Mouse (Mus musculus) testis, adult 10 weeks (tissue): ENCODE measurements around the gene Gm26920. TPM values are rescaled to one million over a fixed set of nuclear protein-coding genes. Genes with fewer than 3 reads are reported as not detected.

Experiments
- polyA plus RNA-seq: library from polyadenylated mRNA; stranded (reverse); fragments of 350-450 nt; fragmentation: Illumina TruSeq; extraction: RNeasy Lipid Tissue Mini Kit (QIAGEN cat#74804); gene quantifications from one replicate; pipeline ENCODE4 v1.2.3, GENCODE M21; 2014; ENCODE audit warnings: low read depth, low replicate concordance

Gene Gm26920
- polyA plus RNA-seq = 0.41 TPM

DNA sequence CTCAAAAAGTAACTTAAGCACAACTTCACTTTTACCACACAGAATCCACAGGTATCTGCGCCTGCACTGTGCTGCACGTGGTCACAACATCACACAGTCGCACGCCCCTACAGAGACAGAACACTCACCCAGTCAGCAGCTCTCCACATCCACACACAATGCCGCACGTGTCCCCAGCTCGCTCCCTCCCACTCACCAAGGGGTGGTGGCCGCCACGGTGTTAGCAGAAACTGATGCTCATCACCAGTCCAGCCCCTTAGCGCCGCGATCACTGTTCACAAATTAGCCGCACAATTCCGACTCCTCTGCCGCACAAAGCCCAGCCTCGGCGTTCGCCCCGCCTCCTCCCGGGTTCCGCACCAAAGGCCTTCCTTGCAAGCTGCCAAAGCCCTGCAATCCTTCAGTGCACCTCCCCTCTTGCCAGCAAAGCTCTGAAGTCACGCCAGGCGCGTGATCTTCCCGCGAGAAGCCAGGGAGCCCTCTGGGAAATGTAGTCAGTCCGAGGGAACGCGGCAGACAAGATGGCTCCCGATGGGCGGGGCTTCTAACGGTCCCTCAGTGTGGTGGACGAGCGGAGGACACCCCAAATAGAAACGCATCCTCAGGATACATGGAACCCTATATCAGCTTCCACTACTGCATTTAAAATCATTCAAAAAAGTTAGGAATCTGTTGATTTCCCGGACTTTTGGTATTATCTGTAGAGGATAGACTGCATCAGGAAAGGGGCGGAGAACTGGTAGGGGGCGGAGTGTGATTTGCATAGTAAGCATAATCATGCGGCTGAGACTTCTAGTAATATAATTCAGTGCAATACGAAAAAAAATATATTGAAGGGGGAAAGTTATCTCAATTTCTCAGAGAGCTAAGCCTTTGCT, at the start of gene Gm26920, which contains the start of gene Zfp566:
Gene Gm26920, minus strand, starts transcription at position 319 of the 878 bp plus-strand sequence.
Gene Zfp566, minus strand, starts transcription at position 436 of the 878 bp plus-strand sequence.

GRCm38 (mm10) chr7:30121308-30122187, 31.3 kb upstream of the Gm26920 start, which contains the start of gene Zfp382:
Zfp382 (plus strand) TSS chr7:30121942.

DNA sequence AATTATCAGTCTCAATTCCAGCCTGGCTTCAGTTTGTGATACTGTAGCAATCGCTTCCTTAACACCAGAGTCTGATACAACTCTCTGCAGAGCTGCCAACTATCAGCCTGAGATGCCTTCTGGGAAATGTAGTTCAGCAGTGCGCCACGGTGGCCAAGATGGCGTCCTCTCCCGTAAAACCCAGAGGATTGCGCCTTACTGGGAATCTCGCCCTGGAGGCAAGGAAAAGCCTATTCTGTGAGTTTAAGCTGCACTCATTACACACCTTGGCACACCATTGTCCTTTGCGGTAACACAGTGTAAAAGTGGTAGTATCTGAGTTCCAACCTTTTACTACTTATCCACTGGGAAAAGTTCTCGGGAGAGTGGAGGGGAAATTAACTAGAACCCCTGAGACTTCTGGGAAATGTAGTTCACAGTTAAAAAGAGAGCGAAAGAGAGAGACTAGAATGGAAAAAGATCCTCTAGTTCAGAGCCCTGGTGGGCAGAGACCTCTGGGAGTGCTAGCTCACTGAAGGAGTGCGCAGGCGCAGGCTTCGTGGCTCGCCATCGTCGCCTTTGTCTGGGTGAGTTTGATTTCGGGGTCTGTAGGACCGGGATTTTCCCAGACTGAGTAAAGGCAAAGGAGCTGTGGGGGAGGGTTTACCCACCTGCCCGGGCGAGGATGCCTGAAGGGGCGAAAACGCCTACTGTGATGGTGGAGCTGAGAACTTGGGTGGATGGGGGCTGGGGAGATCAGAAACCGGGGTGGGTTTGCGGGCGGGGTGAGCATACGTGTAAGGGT, 4.6 kb upstream of the Gm26920 start, which contains the start of gene Zfp260:
Gene Zfp260, plus strand, starts transcription at position 132 of the 784 bp plus-strand sequence.

GRCm38 (mm10) chr7:30072146-30073028, 17.8 kb downstream of the Gm26920 start, which contains the start of gene Zfp82:
Zfp82 (minus strand) TSS chr7:30072900.

DNA sequence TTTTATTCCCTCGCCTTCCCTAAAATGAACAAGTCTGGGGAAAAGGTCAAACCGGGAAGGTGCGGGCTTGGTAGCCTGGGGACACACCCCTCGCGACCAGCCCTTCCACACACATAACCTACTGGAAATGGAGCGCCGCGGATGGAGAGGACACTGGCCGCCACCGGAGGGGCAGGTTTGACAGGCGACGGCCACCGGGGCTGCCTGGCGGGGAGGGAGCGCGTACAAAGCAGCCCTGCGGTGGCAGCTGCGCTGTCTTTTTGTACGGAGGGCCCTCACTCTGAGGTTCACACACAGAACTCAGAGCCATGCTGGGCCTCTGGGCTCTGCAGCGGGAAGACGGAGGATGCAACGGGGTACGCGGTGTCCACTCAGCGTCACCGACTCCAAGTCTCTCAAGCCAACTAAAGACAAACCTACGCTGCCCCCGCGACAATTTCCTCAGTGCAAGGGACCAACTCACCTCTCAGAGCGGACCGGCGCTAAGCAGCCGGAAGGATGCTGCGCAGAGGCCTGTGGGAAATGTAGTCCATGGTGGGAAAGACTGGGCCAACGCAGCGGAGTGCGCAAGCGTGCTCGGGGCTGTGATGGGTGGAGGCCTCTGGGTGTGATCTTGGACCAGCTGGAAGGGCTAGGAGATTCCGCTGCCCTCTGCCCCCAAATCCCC, 39.2 kb downstream of the Gm26920 start, which contains the start of gene Zfp14:
Gene Zfp14, minus strand, starts transcription at position 499 of the 667 bp plus-strand sequence.

Other genes starting within 250 kb of the Gm26920 start
- gene Zfp940, start 236.7 kb downstream of the Gm26920 start, polyA plus RNA-seq = 4.0 TPM
- 5.7 TPM for gene Zfp420, start 230.4 kb downstream of the Gm26920 start, polyA plus RNA-seq
- gene Zfp27, start 183.8 kb downstream of the Gm26920 start, polyA plus RNA-seq = 3.7 TPM
- gene Zfp383, start 182.2 kb downstream of the Gm26920 start, polyA plus RNA-seq = 4.6 TPM
- 1.8 TPM for gene Zfp74, start 136.3 kb downstream of the Gm26920 start, polyA plus RNA-seq
- gene Zfp568, start 106.5 kb downstream of the Gm26920 start, polyA plus RNA-seq = 3.3 TPM
- gene Zfp14, start 39.0 kb downstream of the Gm26920 start, polyA plus RNA-seq = 2.4 TPM
- gene Zfp82, start 17.5 kb downstream of the Gm26920 start, polyA plus RNA-seq = 2.5 TPM
- gene Zfp566, start 117 bp upstream of the Gm26920 start, polyA plus RNA-seq = 1.9 TPM
- gene Zfp260, start 4.4 kb upstream of the Gm26920 start, polyA plus RNA-seq = 31.7 TPM
- 11.5 TPM for gene Zfp382, start 31.5 kb upstream of the Gm26920 start, polyA plus RNA-seq
- 13.3 TPM for gene Zfp146, start 79.3 kb upstream of the Gm26920 start, polyA plus RNA-seq
- gene Cox7a1, start 93.7 kb upstream of the Gm26920 start, polyA plus RNA-seq = 0.74 TPM
- 117 TPM for gene Capns1, start 108.4 kb upstream of the Gm26920 start, polyA plus RNA-seq
- 3.9 TPM for gene Polr2i, start 141.5 kb upstream of the Gm26920 start, polyA plus RNA-seq
- 8.5 TPM for gene Tbcb, start 141.9 kb upstream of the Gm26920 start, polyA plus RNA-seq
- gene Ovol3, start 145.3 kb upstream of the Gm26920 start, polyA plus RNA-seq = not detected
- gene Thap8, start 189.7 kb upstream of the Gm26920 start, polyA plus RNA-seq = 0.63 TPM
- gene Wdr62, start 190.0 kb upstream of the Gm26920 start, polyA plus RNA-seq = 22.5 TPM
- 9.1 TPM for gene Clip3, start 201.3 kb upstream of the Gm26920 start, polyA plus RNA-seq
- gene Alkbh6, start 218.3 kb upstream of the Gm26920 start, polyA plus RNA-seq = 1.8 TPM
- gene Syne4, start 224.4 kb upstream of the Gm26920 start, polyA plus RNA-seq = 0.78 TPM
- 0.57 TPM for gene E130208F15Rik, start 231.3 kb upstream of the Gm26920 start, polyA plus RNA-seq
- 2.2 TPM for gene Sdhaf1, start 233.5 kb upstream of the Gm26920 start, polyA plus RNA-seq